Mouse (Mus musculus) granulocyte monocyte progenitor cell, adult 5-6 weeks (primary cell): ENCODE data around the gene Gpd2. TPM values are rescaled to one million over a fixed set of nuclear protein-coding genes. Genes with fewer than 3 reads are reported as not detected.
A peak's percentile ranks its signal among the peaks of the same experiment; 100 is the strongest.

Experiments
- ATAC-seq: replicated peaks from 2 replicates; pipeline ENCODE4 v1.8.0; 2016; ENCODE audit warnings: mild to moderate bottlenecking, moderate TSS enrichment, inconsistent platforms; ENCODE audit not compliant: poor library complexity, severe bottlenecking
- total RNA-seq, 2 experiments: library from RNA; stranded (forward) in 1 of 2; stranded (reverse) in 1 of 2; fragments of 200-712, 200-1000 nt in 1 of 2; fragments of >200 nt in 1 of 2; fragmentation: Nextera tagmentation in 1 of 2; gene quantifications; 2 replicates each; pipeline ENCODE4 v1.2.3; 2014 to 2017

The Gpd2 gene
- total RNA-seq (2014; fragmentation: Nextera tagmentation) (16.1 and 19.2 TPM in 2 replicates), total RNA-seq (2017) (29.3 and 31.1 TPM in 2 replicates)

DNA sequence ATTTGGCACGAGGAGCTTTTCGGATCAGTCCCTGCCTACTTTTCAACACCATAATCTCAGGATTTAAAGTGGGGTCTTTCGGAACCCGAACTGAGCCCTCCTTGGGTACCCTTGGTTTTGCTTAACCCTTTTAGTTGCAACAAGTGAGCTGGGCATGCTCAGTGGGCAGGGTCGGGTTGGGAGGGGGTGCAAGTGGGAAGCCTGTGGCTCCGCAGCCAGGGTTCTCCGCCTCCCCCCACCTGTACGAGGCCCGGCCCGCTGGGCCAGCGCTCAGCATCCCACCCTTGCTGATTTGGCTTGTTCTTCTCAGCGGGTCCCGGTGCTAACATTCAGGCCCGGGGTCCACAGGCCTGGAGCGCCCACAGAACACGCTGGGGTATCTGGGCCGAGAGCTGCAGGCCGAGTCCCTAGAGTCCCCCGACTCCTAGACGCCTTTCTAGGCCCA, at the start of gene Gpd2:
Gene Gpd2, plus strand, starts transcription at position 161 of the 445 bp plus-strand sequence.
- peak; percentile 1; the same call in 1 of the 2 replicates for ATAC-seq

DNA sequence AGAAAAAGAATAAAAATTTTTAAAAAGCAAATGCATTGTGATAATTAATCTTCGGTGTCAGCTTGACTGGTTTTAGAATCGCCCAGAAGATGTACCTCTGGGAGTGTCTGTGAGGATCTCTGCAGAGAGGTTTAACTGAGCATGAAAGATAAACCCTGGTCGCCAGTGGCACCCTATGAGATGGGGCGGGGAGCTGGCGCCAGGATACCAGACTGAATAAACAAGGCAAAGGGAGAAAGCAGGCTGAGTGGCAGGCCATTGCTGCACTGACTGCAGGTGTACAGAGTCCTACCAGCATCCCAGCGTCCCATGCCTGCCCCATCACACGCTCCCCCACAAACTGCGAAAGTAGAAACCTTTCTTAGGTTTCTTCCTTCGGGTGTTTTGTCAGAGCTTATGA, 49.2 kb upstream of the Gpd2 start:
- ATAC-seq, result no peak

DNA sequence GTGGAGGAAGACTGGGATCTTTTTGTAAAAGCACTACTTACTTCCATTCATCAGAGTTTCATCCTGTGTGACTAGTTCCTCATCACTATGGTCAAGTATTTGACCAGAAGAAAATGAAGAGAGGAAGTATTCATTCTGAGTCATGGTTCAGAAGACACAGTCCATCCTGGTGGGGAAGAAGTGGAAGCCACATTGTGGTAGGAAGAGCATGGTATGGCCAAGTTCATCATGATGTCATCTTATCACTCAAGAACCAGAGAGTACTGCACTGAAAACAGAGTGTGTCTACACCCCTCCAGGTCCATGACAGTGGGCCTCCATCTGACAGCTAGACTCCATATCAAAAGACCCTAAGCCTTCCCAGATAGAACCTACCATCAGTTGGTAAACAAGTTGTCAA, 46.6 kb upstream of the Gpd2 start:
- ATAC-seq, result peak; percentile 98

DNA sequence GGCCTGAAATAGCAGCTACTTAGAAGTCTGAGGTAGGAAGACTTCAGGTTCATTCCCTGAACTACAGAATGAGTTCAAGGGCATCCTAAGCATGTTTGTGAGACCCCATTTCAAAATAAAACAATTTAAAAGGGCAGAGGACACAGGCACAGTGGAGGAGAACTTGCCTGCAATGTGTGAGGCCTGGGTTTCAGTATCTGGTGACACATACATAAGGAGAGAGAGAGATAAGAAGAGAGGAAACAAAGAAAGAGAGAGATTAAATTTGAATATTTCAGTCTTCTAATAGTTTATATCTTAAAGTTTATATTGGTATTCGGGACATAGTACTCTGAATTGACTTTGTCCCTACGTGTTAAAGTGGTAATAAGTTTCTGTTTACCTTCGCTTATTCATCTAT, 38.4 kb upstream of the Gpd2 start:
- ATAC-seq, result no peak

DNA sequence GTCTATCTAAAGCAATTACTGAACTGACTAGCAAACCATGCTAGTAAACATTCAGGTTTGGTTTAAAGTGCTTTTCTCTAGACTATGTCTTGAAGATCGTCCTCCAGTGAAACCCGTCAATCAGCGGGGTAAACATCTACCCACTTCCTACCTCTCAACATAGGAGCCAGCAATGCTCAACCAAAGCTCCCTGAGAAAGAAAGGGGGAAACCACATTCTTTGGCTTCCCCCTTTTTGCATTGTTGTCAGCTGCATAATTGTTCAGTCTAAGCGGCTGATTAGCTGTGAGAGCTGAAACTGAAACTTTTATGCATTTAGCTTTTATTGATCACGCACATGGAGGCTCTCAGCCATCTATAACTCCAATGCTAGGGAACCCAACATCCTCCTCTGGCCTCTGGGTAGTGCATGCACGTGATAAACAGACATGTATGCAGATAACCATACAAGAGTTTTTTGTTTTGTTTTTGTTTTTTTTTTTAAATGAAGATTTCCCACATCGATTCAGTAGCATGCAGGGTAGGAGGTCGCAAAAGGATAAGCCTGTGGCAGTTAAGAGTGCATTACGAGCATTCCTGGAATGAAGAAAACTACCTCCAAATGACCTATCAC, 28.9 kb upstream of the Gpd2 start:
- peak; percentile 44 for ATAC-seq

DNA sequence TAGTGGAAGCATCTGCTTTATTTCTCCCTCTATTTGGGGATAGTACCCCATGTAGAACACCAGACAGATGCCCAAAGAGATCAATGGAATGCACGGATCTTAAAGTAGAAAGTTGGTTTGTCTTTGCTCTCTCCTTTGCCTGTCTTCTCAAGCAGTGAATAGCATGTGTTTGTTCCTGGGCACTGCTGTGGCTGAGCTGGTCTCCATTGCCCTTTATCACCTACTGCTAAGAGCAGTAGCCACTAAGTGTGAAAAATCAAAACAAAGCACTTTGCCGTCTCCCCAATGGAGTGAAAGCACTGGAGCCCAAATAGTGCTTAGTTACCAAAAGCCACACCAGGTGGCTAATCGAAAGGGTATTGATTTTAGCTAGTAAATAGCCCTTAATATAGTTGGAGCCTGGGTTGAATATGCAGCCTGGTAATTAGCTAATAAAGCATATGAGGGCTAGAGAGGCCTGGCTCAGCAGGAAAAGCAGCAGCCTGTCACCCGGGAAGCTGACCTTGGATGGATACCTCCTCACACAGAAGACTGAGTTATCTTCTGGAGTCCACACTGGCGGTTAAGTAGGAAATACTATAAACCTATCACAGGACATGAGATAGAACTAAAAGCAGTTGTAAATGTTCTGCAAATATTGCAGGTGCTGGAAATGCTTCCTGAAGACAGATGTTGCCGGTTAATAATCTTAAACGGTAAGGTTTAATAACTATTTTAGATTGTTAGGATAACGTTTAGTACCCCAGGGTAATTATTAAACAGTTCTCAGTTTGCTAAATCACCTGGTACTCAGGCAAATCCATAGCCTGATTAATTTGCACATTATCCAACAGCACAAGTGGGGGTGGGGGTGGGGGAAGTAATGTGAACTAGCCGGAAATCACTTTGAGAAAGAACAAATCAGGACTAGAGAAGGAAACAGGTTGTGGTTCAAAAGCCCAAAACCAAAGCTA, 26.1 kb upstream of the Gpd2 start:
- no peak for ATAC-seq

DNA sequence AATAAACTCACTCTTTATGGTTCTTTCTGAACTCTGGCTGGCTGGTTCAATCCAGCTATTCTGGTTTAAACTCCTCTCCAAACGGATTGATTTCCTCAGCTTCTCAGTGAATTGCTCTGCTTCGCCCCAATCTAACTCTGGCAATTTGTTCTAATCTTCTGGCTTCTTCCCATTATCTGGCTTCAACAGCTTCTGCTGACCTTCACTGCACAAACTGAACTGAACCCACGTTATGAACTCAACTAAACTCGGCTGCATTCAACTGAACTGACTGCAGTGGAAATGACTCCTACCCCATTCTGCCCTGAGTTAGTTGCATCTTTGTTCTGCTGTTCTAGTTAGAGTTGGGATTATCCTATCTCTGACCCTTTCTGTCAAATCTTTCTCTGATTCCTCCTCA, 24.1 kb upstream of the Gpd2 start:
- no peak for ATAC-seq

DNA sequence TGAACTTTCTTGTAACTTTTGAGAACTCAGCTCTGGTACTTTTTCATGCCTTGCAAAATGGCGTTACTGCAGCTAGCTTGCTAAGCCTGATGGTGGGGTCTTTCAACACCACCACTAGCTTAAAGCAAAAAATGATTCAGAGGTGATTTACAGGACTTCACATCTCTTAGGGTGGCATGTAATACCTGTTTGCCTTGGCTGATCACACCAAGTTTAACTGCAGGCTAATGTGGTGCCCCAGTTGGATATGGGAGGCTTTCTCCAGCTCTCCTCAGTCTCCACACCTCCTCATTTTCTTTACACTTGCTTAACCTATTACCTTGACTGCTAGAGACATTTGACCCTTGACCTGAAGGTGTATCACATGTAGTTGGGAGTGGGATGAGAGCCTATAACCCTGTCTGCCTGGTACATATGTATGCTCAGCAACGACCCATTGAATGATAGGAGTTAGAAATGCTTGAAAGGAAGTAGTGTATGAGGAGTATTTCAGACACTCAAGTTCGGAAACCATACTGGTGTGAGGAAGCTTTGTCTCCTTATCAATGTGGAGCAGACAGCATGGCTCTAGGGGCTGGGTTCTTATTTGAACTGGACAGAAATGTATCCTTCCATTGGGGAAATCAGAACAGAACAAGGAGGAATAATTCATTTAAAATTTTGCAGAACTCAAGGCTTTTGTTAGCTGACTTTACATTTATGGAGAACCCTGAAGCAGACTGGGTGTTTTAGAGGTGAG, 14.0 kb upstream of the Gpd2 start:
- ATAC-seq, result no peak

DNA sequence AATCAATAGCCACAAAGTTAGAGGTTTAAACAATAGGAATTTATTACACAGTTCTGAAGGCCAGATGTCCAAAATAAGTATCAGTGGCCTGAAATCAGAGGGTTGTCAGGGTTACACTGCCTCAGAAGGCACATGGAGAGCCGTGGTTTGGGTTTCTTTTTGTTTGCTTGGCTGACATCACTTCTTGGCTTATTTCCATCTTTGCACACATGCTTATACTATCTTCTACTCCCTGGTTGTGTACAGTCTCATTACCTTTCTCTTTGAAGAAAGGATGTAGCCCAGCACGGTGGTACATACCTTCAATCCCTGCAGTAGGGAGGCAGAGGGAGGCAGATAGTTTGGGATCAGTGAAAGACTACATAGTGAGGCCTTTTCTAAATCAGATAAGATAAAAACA, 12.2 kb upstream of the Gpd2 start:
- ATAC-seq, result no peak

DNA sequence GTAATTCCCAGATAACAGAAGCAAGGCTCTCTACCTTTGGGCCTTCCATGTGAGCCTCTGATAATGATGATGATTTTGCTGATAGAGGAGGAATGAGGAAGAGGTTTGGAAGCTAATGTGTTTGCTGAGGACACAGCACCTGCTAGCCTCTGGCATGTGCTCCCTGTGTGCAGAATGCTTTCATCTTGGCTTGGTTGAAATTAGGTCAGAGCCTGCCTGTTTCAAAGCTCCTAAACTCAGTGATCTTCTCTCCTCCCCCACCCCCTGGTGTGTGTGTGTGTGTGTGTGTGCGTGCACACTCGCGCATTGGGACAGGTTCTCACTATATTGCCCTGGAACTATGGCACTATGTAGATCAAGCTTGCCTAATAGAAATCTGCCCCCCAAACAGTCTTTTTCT, 10.0 kb upstream of the Gpd2 start:
- no peak for ATAC-seq

DNA sequence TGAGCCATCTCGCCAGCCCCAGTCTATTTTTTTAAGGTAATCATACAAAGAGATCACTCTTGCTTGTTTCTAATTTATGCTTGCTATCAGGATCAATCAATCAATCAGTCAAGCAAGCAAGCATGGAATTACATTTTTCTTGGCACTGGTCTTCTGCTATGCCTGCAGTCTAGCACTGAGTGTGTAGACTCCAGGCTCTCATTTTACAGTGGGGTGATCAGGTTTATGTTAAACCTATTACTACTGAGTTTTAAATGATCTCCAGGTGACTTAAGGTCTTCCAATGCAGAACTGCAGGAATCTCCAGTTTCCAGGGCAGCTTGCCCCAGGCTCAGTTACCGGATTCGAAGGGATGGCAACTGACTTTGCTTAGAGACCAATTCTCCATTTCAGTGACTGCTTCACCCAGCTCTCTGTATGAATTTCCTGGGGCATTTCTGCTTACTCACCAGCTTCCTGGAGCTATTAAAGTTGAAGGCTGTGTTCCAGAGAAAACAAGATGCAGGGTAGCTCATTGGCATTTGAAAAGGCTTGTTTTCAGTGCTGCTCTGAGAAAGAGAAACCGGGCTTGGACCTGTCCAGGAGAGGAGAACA, 7.7 kb upstream of the Gpd2 start:
- ATAC-seq, result no peak

DNA sequence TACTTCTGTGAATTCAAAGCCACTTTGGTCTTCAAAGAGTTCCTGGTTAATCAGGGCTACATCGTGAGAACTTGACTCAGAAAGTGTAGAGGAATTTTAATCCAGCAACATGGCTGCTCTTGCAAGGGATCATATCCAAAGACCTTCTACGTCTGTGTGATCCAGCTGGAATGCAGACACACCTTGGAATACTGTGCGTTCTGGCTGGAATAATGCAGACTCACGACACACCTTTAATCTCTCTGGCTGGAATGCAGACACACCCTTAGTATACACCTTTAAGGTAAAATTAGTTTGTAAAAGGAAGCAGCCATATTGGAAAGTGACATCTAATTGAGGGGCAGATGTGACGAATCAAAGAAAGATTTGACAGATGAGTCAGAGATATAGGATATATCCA, 6.0 kb upstream of the Gpd2 start:
- no peak for ATAC-seq

DNA sequence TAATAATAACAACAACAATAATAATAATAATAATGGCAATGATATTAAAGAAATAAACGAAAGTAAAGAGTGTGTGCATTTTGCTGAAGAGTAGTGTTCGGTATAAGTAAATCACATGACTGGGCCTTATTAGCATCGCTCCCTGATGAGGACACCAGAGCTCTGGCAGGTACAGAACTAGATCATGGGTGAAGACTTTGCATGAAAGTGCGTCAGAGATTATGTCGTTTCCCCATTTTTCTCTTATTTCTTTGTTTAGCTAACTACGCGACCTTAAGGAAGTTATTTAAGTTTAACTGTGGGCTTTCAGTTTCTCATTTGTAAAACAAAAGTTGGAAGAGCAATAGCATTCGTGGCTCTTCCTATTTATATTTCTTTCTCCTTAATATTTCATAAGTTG, 5.1 kb upstream of the Gpd2 start:
- ATAC-seq, result peak; percentile 81

DNA sequence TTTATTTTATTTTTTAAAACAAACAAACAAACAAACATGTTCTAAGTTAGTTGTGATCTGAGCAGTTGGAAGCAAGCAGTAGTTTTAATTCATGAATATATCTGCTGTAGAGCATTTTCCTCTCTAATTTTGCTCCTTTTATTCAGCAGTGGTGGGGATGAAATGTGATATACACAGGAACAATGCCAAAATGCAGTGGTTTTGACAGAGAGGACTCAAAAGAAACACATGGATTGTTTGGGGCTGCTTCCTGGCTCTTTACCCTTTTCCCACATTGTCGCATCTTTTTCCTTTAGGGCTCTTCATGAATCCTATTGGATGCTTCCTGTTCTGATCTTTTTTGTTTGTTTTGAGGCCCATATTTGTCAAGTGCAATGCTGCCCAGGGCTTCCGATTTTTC, 1.2 kb upstream of the Gpd2 start:
- no peak for ATAC-seq

DNA sequence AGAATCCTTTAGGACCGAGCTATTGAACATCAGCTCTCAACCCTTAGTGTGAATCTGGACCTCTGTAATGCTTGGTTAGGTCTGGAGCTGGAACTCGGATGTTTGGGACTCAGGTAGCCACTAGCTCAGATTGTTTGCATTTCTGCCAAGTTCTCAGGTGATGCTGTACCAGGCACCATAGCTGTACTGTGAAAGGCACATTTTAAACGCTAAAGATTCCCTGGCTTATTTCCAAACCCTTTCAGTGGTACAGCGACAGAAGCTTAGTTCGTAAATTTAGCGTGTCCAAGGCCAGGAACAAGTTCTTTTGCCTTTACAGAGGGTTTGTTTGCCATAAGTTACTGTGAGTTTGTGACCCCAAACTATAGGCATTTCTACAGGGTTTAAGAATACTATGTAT, 409 bp upstream of the Gpd2 start:
- no peak for ATAC-seq

DNA sequence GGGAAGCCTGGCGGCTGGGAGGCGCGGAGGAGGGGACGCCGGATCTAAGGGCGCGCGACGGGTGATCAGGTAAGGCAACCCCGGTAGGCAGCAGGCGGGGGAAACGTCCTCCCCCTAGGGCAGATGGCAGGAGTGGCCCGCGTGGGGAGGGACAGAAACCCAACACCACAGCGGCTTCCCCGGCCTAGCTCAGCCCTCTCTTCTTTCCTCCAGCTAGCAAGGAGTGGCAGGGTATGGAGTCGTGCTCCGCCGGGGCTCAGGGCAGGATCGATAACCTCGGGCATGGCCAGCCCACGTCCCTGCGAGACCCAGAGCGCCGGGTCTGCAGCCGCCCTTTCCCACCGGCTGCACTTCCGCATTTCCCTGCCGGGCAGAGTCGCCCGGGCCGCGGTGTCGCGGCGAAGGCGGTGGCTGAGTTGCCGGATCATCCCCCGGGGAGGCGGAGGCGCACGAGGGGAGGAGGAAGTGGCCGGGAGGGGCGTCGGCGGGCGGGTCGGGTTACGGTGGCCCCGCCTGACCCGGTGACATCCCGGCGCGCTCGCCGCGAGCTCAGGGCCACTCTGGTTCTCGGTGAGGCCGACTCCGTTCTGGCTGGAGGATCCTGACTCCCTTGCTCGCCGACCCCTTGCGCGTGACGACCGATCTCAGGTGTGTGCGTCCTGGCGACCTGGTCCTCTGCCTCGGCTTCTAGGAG, 632 bp downstream of the Gpd2 start:
- peak; percentile 91 for ATAC-seq

DNA sequence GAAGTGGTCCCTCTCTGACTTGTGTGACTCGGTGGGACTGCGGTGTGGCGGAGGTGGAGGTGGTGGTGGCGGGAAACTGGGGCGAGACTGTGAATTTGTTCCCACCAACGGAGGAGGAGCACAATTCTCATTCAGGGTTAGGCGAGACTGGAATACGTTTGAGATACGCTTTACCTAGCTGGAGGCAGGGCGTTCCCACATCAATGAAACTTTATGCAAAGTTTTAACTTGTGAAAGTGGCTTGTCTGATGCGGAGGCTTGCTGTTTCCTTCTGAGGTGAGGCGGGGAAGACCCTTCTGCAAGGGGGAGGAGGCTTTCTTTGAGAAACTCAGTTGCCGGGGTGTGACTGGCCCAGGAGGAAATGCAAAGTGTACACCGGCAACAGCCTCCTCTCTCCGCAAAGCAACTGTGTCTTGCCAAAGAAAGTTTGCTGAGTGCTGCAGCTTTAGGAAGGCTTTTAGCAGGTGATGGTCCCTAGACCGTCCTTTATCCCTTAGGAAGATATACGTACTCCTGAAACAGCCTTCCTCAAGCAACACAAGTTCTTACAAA, 1.3 kb downstream of the Gpd2 start:
- ATAC-seq, result peak; percentile 36

DNA sequence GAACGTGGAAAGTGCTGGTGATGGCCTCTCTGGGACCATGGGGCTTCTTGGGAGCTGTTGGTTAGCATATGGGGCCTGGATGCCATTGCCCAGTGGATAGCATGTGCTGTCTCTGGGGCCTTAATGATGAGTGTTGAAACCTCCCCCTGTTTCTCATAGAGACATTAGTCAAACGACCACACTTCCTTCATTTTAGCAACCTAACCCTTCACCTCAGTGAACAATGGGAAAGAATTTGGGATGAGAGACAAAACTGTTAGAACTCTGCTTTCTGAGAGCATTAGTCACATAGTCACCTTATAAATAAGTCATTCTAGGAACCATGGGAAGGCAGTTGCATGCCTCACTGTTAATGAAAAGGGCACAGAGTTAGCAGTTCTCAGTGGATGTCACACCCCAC, 1.9 kb downstream of the Gpd2 start:
- ATAC-seq, result no peak

DNA sequence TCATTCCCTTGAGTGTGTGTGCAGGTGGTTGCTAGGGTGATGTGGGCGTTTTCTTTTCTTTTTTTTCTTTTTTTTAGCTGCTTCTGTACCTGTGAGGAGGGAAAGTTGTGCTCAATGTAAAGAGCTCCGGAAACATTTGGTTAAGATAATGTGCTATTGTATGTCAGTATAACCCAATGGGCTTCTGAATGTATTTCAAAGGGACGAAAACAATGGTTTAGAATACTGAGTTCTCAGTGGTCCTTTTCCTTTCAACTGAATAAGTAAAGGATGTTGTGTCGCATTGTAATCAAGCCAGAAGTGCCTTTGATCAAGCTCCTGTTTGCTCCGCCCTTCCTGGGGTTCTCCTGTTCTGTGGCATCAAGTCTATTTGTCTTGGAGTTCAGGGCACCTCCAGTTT, 6.6 kb downstream of the Gpd2 start:
- ATAC-seq, result no peak
